Mouse (Mus musculus): ENCODE measurements at regions not wholly inside any gene's neighbourhood (a gene's known extent, or its start where the extent isn't known, plus 50 kb on each side); places are given as distances from the start of the nearest gene placed in this dataset.
A peak's percentile ranks its signal among the peaks of the same experiment; 100 is the strongest.

DNA sequence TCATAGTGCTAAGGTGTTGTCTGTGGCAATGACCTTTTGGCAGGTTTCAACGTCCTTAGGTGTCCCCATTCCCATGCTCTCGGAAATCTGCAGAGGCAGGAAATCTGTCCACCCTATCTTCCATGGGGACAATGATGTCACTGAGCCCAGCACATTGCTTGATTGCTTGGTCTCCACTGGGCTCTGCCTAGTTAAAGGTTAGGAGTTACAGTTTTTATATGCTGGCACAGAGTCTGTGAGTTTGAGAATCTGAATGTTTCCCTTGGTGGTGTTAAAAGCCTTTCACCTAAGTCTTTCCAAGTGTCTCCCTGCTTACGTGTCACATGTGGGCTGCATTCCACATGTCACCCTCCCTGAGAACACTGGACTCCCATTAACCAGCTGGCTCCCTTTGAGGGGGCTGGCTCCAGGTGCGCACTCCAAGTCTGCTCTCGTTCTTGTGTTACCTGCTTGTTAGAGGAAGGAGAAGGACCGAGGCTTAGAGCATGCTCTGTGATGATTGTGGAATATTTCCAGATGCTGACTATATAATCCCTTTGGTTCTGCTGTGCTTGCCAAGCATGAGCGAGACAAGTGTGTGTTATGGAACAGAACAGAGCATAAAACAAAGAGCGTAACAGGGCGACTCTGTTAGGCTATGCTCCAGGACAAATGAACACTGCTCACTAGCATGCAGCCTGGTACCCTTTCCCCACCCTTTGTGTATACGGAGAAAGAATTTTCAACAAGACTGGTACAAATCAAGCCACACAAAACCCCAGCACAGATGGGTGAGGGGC, 284.6 kb upstream of the Auts2 start:
- DNase-seq (ENCODE audit: low spot score in 2 of 2), result peak in 1 of 2 experiments; percentile 7

DNA sequence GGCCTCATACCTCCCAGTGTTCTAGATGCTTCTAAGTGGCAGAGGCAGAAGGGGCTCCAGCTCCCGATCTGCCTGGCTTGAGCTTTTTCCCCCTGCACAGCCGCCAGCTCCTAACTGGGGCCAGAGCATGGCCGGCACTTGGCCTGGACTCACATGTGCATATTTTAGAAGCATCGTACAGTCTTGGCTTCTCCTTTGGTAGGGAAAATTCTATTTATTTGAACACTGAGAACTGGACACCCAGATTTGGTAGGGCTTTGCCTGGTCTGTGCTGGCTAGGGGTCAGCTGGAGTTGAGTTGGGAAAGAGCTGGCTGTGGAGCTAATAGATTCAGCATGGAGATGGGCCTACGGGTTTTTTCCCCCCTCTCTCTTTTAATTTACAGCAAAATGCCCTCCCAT, 282.9 kb upstream of the Auts2 start:
- DNase-seq (ENCODE audit: low spot score in 2 of 2), result no peak

DNA sequence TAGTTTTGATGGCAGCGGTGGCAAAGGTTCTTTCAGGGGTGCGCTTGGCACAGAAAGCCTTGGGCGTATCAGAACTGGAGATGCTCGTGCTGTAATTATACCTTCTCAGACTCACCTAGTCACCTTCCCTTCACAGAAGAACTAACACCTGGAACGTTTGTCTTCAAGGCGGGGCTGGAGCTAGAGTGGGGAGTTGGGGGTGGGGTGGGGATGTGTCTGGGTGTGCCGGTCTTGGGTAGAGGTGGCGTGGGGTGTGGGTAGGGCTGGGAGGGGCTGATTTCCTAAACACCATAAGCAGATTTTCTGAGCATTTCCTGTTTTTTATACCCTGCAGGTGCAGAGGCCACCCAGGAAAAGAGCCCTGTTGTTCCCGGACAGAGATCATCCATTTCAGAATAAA, 274.5 kb upstream of the Auts2 start:
- DNase-seq (ENCODE audit: low spot score in 2 of 2), result no peak

DNA sequence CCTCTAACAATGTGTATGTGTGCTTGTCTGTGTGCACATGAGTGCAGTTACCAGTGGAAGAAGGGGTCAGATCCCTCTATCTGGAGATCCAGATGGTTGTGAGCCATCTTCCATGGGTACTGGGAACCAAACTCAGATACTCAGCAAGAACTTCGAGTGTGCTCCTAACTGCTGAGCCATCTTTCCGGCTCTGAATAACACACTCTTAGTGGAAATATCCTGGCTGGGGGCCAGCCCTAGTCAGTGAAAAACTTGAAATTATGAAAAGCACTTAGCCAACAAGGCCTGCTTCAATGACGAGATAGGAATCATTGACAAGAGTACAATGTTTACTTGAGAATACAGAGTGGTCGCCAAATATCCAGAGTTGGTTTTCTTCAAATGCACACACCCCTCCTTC, 266.0 kb upstream of the Auts2 start:
- DNase-seq (ENCODE audit: low spot score in 2 of 2), result no peak

DNA sequence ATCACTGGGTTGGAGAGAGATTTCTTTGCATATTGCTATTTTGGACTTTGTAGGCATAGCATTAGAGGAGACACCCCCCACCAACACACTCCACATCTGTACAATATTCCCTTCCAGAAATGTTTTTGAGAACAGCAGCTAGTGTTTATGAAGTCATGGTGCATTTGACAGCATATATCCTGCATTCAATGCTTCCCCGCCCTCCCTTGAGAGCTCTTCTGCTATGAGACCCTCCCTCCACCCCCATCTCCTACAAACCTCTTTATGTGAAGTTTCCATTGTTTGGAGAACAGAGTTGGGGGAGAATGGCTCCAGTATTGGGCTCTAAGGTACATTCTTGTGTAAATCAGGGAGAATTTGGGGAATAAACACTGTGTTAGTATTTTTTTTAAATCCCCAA, 252.9 kb upstream of the Auts2 start:
- DNase-seq (ENCODE audit: low spot score in 2 of 2), result peak in 1 of 2 experiments; percentile 3

DNA sequence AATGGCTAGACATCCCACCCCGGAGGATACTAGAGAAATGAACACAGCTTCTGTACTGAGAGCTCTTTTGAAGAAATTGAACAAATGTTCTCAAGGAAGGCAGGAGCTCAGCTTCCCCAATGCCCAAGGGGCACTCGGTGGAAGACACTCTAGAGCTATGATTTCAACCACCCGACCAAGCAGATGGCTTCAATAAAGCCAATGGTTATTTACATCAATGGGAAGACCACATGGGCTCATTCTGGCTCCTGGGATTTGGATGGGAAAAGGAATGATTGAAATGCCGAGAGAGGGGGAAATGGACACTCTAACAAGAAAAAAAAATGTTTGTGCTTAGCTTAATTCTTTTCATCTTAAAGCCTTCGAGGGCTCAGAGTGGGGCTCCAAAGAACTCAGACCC, 249.3 kb upstream of the Auts2 start:
- no peak for DNase-seq (ENCODE audit: low spot score in 2 of 2)

DNA sequence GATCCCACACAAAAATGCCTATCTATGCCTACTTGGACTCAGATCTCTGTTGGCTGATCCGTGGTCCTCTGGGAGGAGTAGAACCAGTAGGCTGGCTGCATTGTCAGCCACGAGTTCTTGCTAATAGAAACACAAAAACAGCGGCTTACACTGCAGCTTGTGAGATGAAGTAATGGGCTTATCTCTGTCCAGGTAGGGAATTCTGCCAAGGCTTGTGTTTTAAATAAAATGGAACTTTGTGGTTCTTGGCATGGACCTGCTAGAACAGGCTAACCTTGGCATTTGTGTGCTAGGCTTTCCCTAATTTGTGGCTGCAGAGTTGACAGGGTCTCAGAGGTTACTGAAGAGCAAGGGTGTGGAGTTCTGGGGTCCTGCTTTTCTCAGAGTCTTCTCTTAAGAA, 242.1 kb upstream of the Auts2 start:
- DNase-seq (ENCODE audit: low spot score in 2 of 2), result no peak

DNA sequence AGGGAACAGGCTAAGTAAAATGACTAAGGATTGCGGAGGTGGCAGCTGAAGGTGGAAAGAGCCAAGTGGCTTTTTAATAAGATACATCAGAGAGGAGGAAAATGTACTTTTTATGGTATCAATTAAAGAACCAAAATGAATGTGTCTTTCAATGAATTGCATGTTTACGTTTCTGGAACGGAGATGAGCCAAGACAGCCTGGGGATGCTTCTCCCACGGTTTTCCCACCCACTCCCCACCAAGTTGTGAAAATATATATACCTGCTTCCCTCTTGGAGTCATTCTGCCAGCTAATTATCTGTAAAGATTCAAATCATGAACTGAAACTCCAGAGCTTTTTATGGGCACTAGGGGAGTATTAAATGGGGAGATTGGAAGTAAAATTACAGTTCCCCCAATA, 241.6 kb upstream of the Auts2 start:
- DNase-seq (ENCODE audit: low spot score in 2 of 2), result peak in 1 of 2 experiments; percentile 29

DNA sequence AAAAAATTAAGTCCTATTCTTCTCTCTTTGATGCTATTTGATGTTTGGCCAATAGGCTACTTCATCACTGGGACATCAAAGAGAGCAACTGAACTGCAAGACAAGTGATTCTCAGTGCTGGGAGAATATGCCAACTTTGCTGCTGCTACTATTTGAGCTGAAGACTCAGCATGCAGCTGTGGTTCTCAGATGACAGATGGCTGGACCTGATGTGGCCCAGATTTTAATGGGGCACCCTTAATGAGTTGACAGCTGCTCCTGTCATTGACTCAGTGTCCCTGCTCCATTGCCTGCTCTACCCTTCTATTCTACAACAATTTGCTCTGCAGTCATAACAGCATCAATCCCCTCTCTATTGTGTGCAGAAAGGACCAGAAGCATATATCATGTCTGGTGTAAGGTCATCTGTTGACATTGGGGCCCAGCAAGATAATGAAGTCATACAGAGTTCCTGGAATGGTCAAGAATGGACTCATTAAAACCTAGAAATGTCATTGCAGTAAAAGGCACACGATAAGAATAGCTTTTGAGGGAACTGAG, 231.1 kb upstream of the Auts2 start:
- DNase-seq (ENCODE audit: low spot score in 2 of 2), result no peak

DNA sequence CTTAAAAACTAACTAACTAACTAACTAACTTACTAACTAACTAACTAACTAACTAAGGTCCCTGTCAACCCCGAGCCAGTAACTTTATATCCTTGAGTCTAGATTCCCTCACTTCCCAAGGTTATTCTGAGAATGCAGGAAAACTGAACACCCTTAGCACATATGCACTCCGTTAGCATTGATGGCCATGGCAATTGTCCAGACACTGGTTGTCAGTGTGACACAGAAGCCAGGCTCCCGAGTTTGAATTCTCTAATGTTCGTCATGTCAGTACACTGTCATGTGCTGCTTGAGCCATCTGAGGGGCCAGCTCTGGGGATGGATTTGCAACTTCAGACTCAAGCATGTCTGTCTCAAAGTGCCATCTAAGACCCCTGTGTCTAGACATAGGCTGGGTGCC, 217.3 kb upstream of the Auts2 start:
- no peak for DNase-seq (ENCODE audit: low spot score in 2 of 2)

DNA sequence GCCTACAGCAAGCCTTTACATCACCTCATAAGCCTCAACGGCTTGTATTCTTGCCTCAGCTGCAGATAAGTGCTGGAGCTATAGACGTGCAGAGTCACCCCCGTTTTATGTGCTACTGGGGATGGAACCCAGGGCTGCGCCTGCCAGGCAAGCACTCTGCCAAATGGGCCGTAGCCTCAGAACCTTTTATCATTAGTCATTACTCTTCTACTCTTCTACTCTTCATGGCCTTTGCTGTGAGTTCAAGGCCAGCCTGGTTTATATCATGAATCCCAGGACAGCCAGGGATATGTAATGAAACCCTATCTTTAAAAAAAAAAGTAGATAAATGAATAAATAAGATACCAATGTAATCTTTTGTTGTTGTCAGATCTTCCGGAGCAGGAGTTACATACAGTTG, 216.6 kb upstream of the Auts2 start:
- DNase-seq (ENCODE audit: low spot score in 2 of 2), result no peak

DNA sequence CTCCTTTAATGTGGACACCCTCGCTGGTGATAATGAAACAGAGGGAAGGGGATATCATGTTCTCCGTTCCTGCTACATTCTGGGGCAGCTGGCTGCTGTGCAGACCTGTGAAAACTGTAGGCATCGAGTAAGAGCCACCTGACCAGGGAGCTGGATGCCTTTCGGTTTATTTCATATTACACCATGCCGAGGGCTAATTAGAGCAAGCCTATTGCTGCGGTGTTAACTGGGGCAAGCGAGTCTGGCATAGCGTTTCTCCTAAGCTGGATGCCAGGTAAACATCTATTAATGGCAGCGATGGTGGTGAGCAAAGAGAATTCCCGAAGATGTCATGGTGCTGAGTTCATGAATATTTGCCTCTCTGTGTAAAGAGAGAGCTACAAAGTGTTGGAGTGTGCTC, 215.8 kb upstream of the Auts2 start:
- no peak for DNase-seq (ENCODE audit: low spot score in 2 of 2)

DNA sequence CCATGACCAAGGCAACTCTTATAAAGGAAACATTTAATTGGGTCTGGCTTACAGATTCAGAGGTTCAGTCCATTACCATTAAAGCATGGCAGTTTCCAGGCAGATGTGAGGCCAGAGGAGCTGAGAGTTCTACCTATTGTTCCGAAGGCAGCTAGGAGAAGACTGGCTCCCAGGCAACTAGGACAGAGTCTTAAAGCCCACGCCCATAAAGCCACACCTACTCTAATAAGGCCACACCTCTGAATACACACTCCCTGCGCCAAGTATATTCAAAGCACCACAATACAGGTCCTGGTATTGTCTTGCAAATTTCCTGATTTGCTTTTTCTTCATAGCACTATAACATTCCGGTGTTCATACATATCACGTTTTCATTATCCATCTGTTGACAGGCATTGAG, 194.8 kb upstream of the Auts2 start:
- no peak for DNase-seq (ENCODE audit: low spot score in 2 of 2)

DNA sequence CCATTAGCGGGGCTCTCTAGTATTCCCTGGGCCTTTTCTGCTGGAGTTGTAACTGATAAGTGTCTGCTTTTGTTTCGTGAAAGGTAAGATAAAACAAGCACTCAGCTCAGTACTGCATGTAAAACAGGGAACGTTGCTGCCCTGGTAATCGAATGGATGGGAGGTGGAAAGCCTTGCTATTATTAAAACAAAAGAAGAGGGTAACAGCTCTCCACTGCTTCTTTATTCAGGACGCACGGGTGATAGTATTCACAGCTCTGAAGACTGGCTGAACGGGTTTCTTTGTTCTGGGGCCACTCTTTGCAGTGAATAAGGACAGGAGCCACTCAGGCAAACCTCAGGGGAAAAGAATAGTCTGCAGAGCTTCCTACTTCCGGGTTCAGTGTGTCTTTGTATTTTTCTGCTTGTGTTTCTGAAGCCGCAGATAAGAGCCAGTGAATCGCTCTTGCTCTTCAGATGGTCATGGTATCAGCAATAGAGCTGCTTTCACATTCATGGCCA, 185.6 kb upstream of the Auts2 start:
- no peak for DNase-seq (ENCODE audit: low spot score in 2 of 2)

DNA sequence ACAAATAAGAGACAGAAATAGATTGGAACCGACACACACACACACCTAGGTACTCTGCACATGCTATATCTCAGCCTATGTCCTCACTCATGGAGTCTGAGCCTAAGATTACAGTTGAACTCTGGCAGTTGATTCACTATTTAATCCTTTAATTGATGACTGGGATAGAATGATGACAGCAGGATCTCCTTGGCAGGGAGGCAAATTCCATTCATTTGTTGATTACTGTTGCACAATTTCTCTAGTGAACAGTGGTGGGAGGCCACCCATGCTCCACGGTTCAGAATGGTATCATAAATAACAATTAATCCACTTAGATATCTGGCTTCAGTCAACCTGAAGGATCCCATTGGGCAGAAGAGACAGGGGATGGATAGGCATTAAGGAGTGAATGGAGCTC, 181.3 kb upstream of the Auts2 start:
- DNase-seq (ENCODE audit: low spot score in 2 of 2), result no peak

DNA sequence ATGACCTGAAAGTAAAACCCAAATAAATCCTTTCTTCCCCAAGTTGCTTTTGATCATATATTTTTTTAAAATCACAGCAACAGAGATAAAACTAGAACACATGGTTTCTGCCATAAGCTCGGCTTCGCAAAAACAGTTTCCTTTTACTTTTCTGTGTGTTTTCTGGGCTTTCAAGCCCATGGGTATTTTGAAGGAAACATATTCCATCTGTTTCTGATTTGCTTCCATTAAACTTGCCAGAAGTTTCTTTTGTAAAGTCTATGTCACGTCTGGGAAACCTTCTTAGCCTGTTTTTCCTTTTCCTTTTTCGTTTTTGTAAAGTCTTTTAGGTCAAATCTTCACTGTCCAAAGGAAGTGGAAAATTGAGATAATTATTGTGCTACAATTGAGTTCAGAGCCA, 167.2 kb upstream of the Auts2 start:
- no peak for DNase-seq (ENCODE audit: low spot score in 2 of 2)

DNA sequence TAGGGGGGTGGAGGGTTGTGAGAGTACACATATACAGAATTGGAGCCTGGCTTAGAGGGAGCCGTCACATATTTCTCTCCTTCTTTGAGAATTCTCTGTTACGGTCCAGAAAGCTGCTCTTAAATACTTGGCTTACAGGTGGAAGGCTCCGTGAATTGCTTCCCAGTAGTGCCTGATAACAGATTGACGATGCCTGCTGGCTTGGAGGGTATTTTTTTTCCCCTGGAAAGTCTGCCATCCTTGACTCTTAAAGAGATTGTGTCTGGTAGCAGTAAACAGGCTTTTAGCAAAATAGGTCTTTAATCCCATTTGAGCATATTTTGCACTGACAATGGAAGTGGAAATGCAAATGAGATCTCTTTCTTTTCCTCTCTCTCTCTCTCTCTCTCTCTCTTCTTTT, 164.4 kb upstream of the Auts2 start:
- no peak for DNase-seq (ENCODE audit: low spot score in 2 of 2)

DNA sequence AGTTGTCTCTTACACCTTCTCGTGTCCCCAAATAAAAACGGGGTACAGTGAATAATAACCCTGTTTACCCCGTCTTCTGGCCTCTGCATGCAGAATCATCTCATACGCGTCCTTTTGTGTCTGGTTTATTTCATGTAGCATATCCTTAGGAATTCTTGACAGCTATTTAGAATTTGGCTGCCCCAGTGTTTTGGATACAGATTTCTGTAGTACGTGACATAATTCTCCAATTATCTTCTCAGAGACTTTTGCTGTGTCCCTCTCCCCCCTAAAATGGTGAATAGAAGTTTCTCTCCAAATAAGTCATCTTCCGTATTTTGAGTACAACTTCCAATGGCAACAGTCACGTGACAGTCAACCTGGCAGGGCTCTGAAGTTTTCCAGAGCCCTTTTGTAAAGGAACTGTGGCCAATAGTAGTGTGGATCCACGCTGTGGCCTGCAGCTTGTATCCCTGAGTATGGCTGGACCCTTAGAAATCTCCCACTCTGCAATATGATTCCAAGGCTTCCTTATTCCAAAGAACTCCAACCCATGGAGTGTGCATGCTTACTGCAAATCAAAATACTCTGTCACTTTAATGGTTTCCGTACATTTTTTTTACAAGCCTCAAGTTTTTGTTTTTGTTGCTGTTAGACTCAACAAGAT, 160.4 kb upstream of the Auts2 start:
- DNase-seq (ENCODE audit: low spot score in 2 of 2), result no peak

DNA sequence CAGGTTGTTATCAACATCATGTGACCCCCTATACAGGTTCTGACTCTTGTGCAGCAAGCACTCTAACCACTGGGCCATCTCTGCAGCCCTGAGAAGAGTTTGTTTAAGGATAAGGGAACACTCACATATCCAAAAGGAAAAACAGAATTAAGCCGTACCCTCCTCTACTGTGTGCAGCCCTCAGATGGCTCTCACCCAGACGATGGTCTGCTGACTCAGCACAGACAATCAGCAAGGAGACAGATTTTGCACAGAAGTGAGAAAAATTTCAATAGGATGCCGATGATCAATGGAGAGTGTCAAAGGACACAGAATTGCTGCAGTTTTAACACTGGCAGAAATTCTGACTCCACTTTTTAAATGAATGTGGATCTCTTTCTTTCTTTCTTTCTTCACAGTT, 159.4 kb upstream of the Auts2 start:
- no peak for DNase-seq (ENCODE audit: low spot score in 2 of 2)

DNA sequence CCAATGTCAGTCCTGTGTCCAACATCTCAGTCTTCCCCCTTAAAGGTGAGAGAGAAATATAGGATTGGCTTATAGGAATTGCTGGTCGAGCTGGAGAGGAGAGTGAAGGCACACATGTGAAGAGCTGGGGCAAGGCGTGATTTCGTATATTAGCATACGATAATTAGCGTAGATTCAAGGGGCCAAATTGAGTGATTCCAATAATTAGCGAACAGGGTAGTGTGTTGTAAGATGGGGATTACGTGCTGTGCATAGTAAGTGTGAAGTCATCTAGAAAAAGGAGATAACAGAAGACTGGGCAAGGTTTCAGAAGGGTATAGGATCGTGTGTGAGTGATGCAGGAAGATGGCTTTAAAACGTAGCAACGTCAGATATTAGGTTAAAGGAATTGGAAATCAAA, 147.6 kb upstream of the Auts2 start:
- no peak for DNase-seq (ENCODE audit: low spot score in 2 of 2)

DNA sequence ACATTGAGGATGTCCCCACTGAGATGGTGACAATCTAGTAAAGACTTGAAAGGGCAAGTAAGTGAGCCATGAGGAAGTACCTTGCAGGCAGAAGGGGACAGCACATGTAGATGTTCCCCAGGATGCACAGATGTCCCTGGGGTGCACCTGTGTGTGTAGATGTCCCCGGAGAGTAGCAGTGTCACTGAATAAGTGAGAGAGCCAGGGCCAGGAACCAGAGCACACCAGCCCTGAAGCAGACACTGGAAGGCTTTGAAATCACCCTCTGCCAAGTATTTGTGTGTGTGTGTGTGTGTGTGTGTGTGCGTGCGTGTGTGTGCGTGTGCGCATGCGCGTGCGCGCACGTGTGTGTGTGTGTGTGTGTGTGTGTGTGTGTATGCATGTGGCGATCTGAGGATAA, 132.1 kb upstream of the Auts2 start:
- no peak for DNase-seq (ENCODE audit: low spot score in 2 of 2)

DNA sequence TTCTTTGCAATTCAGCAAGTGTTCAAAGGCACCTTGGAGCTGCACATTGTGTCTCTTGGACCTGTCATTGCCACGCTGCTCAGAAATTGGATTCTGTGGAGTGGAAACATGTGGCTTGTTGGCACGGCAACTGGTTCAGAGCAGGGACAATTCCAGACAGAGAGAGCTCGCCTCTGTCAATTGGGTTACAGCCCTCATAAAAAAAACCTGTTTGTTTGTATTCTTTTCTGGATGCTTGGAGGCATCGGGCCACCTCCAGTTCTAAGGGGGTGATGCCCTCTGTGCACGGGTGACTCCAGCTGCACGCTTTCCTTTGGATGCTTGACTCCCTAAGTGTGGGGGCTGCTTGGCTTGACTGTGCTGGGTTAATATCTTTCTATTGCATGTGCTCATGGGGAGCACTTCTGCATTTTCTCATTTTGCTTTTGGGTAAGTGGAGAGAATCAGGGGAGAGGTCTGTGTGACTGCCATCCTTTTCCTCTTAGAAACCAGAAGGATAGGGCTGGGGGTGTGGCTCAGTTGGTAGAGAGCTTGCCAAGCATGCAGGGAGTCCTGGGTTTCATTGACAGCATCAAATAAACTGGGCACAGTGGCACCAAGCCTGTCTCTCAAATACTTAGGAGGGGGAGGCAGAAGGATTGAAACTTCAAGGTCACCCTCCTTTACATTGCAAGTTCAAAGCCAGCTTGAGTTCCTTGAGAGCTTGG, 130.6 kb upstream of the Auts2 start:
- DNase-seq (ENCODE audit: low spot score in 2 of 2), result no peak

DNA sequence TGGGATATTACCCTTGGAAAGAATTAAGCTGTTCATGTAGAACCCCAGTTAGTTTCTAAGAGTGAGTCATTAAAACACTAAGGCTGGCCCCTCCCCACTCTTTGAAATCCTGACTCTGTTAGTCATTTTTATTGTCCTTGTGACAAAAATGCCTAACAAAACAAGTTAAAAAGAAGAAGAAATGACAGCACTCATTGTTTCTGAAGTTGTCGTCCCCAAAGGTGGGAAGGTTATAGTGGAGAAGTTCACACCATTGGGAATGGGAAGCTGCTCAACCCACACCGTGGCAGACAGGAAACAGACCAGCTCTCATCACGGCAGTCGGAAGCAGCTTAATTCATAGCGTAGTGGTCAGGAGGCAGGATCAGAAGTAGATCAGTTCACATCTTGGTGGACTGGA, 128.4 kb upstream of the Auts2 start:
- no peak for DNase-seq (ENCODE audit: low spot score in 2 of 2)
